Mouse (Mus musculus): ENCODE measurements around the gene Ppp6r3.
"Not testable (repeated sequence)": the region's sequence is repeated elsewhere in the genome, so short reads cannot be mapped to it uniquely, and the experiment has no call there.

Gene Ppp6r3

DNA sequence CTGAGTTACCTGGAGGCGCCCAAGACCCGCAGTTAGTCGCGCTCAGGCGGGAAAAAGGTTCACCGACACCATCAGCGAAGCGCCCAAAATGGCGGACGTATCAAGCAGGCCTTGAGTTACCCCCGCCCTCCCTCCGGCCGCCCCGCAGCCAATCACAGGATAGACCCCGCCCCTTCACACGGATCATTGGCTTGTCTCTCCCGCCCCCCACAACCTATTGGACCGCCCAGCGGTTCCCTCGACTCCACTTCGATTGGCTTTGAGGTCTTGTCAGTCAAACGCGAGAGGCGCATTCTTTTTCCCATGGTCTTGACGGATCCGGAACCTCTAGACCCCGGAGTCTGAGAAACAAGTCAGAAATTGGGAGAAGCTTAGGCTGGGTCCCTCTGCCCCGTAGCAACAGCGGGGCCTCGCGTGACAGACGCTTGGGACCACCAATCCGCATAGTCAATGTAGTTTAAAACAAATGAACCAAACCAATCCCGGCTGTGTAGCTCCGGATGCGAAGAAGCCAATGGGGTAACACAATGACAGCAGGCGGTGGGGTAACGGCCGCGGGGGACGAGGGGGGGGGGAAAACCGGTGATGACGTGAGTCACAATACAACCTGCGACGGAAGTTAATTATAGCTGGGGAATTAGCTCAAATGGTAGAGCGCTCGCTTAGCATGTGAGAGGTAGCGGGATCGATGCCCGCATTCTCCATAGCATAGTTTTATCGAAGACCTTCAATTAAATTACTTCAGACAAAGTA is at the start of gene Ppp6r3:
Gene Ppp6r3, minus strand, starts transcription at position 118 of the 753 bp plus-strand sequence.
- in situ Hi-C loops (cut with MseI, MboI) = no loop called here

DNA sequence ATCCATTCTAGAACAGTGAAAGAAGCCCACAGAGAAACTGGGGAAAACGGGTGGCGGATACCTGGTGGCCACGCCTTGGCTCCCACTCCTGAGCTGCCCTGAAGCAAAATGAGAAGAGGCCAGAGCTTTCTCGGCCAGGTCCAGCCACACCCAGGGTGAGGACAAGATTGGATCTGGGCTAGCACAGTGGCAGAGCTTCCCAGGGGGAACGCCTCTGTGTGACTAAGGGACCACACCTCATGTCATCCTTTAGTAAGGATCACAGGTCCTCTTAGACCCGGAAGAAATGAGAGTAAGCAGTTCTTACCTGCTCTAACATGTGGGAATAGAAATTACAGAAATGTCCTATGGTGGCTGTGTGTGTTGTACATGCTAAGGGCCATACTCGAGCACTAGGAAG is 49.6 kb upstream of the Ppp6r3 start:
- in situ Hi-C loops (cut with MseI, MboI) = no loop called here

DNA sequence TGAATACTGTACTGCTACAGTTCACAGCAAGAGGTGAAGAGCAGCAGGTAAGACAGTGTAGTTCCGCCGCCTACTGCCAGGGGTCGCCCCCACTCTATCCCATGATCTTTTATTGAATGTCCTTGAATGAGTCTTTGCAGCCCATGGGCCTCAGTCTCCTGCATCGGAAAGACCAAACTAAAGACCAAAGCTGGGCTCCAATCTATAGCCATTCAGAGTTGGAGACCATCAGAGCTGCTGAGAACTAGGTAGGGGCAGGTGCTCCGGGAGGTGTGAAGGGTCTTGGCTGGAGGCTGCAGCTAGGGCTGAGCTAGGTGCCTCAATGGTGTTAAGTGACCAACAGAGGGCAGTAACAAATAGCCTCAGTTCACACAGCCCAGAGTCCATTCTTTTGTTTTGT is 48.3 kb upstream of the Ppp6r3 start:
- in situ Hi-C loops (cut with MseI, MboI) = no loop called here

DNA sequence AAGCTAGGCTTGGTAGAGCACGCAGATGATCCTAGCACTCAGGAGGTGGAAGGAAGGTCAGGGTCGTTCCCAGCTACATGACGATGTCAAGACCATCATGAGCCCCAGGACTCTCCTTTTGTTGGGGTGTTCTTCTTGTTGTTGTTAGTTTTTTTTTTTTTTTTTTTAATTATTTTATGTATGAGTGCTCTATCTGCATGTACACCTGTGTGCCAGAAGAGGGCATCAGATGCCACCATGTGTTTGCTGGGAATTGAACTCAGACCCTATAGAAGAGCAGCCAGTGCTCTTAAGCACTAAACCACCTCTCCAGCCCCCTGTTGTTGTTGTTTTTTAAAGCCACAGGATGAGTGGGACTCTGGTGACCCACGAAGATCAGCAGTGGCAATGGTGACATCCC is 47.7 kb upstream of the Ppp6r3 start:
- in situ Hi-C loops (cut with MseI, MboI) = no loop called here

DNA sequence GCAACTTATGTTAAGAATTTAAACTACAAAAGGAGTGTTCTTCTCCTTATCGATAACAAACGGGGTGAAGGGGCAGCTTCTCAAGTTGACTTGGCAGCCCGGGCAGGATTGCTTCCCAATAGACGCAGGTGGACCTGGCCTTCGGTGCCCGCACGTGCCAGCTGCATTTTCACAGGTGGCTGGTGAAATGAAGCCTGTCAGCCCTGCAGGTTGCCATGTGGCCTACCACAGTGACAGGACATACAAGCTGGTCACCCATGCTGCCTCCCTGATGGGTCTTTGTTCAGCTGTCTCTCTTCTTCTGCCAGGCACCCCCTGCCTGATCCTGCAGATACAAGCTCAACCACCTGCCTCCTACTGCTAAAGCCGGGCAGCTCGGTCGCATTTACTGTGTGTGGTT is 45.3 kb upstream of the Ppp6r3 start:
- in situ Hi-C loops (cut with MseI, MboI) = no loop called here

DNA sequence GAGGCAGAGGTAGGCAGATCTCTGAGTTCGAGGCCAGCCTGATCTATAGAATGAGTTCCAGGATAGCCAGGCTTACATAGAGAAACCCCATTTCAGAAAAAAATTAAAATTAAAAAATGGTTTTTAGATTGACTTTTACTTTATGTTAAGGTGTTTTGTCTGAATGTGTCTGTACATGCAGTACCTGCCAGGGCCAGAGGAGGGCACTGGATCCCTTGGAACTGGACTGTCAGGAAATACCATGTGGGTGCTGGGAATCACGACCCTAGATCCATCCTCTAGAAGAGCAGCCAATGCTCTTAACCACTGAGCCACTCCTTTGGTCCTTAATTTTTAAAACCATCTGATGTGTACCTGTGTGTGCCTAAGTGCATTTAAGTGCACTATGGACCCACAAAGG is 43.8 kb upstream of the Ppp6r3 start:
- in situ Hi-C loops (cut with MseI, MboI) = no loop called here

DNA sequence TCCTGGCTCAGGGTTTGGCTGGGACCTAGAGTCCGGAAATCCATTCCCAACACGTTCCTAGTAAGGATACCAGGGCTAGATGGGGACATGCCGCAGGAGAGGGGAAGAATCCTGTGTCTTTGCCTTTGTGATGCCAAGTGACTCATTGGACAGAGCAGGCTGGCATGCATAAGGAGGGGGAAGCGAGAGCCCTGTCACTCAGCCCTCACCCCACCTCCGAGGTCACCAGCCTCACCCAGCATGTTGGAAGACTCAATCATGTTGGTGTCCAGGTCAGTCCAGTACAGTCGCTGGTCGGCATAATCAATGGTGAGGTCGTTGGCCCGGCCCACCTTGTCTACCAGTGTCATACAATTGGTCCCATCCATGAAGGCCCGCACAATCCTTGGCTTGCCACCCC is 38.4 kb upstream of the Ppp6r3 start:
- in situ Hi-C loops (cut with MseI, MboI) = no loop called here

DNA sequence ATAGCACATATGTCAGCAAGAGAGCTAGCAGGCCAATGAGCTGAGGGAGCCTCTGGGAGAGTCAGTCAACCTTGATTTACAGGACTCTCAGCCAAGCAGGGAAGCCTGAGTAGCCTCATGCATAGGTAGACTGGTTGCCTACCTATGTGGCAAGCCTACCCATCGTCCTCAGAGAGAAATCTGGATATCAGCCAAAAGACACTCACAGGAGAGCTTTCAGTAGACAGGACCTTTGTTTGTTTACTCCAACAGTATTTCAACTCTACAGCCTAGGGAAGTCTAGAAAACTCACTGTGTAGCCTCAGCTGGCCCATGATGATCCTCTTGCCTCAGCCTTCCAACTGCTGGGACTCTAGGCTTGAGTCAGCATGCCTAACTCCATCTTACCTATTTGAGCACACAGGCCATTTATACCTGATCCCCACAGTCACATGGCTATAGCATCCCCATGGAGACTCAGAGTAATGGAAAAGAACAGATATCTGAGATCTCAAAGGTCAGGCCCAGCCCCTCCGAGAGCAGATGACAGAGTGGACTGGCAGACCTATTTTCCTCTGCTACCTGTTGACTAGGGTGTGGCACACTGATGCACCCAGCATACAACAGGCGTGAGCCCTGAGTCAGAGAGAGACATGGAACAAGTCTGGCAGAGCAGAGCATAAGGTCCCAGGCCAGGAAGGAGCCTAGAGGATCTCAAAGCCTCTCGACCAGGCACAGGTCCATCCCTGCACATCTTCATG is 37.2 kb upstream of the Ppp6r3 start:
- in situ Hi-C loops (cut with MseI, MboI) = no loop called here

DNA sequence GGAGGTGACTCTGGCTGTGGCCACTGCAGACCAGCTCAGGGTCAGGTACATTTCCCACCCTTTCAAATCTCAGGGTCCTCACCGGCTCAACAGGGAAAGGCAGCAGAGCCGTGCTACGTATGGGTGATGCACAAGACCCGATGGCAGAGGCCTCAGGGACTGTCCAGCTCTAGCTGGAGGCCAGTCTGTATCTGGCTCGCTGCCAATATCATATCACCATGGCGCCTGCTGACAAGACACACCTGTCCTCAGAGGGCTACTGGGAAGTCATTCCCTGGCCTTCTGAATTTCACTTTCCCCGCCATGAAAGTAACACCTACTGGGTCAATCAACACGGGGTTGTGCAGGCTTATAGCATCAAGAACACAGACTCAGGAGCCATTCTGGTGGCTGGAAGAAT is 36.2 kb upstream of the Ppp6r3 start:
- in situ Hi-C loops (cut with MseI, MboI) = no loop called here

DNA sequence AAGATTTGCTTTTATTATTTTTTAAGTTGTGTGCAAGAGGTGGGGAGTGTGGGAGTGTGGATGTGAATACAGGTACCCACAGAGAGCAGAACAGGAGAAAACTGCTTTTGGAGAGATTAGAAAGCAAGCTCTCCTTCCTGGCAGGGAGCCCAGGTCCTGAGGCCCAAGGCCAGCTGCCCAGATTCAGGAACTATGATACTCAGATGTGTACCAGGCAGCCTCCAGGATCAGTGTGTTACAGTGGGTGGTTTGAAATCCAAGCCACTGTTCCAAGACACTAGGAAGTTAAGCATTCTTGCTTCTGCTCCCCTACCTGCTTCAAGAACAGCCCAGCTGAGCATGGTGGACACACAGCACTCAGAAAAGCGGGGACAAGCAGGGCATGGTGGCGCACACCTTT is 35.3 kb upstream of the Ppp6r3 start:
- in situ Hi-C loops (cut with MseI, MboI) = no loop called here

DNA sequence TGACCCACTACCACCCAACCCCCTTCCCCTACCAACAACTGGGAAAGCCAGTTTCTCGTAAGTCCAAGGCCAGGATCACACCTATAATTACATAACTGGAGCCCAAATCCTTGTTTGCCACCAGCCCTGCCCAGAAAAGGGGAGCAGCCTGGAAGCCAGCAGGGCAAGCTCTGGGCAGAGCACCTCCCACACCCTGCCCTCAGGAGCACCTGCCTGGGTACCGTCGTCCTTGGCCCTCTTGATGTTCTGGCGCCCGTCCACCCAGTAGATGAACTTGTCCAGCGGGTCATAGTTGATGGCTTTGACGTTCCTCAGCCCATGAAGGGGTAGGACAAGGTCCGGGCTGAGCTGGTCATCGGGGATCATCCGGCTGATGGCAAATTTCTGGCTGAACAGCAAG is 34.3 kb upstream of the Ppp6r3 start:
- in situ Hi-C loops (cut with MseI, MboI) = no loop called here

DNA sequence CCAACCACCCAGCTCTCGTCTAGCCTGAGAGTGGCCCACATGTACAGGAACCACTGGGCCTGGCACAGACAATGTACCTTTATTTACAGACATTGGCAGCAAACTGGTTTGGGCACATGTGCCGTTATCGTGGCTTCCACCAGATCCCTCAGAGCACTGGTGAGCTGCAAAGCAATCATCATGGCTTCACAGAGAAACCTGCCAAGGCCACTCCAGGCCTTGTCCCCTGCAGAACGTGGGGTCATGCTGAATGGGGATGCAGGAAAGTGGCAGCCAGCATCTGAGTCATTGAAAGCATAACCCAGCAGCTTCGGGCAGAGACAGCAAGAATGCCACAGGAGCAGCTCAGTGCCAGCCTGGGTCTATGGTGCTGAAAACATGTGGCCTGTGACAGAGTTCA is 18.8 kb upstream of the Ppp6r3 start:
- in situ Hi-C loops (cut with MseI, MboI) = no loop called here

DNA sequence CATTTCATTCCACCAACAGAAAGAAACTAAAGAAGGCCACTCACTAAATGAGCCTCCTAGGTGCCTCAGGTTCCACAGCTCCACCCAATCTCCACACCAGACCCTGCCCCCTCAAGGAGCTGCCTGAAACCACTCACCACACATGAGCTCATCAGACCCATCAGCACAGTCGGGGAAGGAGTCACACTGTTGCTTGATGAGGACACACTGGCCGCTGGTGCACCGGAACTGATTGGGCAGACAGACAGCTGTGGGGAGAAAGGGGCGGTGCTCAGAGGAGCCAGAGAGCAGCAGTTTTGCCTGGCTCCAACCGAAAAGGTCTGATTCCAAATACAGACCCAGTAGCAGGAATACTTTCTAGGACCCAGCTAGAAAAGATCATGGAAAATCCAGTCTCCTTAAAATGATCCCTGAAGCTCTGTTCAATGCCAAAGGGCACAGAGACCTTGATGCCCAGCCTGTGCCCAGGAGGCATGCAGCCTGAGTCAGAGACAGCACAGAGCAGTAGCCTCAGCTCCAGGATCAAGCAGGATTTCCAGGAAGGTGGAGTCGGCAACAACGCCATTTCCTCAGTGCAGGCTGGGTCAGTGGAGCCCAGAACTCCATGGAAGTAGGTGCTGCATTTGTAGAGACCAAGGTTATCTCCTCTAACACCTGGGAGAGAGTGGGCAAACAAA is 18.0 kb upstream of the Ppp6r3 start:
- in situ Hi-C loops (cut with MseI, MboI) = no loop called here

DNA sequence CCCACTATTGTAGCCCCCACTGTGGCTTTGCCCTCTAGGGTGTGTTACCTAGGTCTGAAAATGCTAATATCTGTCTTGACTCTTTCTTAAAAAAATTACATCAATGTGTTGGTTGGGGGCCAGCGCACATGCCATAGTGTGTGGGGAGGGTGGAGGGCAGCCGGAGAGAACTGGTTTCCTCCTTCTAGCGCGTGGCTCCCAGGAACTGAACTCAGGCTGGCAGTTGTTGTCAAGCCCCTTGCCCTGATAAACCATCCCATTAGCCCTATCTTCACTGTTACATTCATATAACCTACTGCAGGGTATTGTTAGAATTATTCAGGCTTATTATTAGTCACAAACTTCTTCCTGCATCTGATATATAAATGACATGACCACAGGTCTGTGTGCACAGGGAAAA is 14.4 kb upstream of the Ppp6r3 start:
- in situ Hi-C loops (cut with MseI, MboI) = no loop called here

DNA sequence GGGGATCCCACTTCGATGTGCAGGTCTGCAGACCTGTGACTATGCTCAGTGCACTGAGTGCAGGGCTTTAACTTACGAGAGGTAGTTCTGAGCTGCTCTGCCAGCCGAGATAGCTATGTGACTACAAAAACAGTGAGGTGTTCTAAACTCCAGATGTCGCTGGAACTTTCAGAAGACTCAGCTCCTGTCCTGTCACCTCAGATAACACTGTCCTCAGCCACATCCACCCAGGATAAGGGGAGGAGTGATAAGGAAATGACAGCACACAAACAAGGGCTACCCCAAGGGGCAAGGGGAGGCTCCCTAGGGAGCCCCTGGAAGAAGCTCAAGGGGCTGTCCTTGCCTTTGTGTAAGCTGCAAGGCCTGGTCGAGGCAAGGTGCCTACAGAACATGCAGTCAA is 14.0 kb upstream of the Ppp6r3 start:
- in situ Hi-C loops (cut with MseI, MboI) = no loop called here

DNA sequence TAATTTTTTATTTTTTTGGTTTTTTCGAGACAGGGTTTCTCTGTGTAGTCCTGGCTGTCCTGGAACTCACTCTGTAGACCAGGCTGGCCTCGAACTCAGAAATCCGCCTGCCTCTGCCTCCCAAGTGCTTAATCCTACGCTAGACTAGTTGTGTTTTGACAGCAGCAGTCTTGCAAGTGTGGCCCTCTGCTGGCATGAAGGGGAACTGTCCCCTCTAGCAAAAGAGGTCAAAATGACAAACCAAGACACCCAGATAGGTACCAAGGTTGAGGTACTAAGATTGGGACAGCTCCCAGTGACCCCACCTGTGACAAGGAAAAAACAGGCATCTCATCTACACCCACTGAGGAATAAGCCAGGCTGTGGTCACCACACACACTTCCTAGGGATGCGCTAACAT is 12.2 kb upstream of the Ppp6r3 start:
- in situ Hi-C loops (cut with MseI, MboI) = not testable (repeated sequence)

DNA sequence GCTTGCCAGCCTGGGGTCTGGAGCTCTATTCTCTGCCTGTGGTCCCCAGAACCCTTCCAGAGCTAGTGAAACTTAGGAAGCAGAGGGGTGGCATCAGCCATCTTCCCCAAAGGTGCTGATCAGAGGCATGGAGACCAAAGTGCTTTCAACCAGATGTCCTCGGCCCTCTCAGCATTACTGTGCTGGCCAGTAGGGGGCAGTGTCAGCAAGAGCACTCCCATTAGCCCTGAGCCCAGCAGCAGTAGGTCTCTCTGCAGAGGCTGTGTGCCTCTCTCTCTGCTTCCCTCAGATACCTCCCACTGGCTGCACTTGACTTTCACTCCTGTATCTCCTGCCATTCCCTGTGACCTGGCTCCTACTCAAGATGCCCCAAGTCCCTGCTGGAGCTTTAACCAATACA is 11.0 kb upstream of the Ppp6r3 start:
- in situ Hi-C loops (cut with MseI, MboI) = no loop called here

DNA sequence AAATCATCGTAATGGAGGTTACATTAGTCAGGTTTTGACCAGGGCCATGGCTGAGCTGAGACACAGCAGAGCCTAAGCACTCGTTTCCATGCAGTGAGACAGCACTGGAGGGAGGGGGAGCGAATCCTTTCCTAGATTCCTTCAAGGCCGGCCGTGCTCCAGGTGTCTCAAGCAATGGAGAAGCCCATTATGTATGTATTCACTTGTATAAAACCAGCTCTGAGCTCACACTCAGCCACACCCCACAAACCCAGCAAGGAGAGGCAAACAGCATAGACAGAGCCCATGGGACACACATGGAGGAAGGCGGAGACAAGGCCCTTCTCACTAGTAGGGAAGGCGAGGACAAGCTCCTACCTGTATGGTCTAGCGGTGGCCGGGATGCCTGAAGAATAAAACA is 10.5 kb upstream of the Ppp6r3 start:
- in situ Hi-C loops (cut with MseI, MboI) = no loop called here

DNA sequence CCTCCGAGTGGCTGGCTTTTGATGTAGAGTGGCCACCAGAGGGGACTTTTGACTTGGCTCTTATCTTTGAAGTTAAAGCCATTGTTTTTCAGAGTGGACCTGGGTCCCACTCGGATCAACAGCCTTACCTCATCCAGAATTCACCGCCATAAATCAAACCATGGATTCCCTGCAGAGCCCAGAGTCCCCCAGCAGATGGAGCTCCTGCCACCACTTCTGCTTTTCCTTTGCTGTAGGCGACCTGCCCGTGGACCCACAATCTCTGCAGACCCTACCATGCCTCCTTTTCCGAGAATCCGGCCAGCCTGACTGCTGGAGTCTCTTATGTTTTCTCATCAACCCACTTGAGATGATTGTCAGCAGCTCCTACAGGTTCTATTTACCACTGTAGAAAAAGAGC is 5.8 kb upstream of the Ppp6r3 start:
- in situ Hi-C loops (cut with MseI, MboI) = no loop called here

DNA sequence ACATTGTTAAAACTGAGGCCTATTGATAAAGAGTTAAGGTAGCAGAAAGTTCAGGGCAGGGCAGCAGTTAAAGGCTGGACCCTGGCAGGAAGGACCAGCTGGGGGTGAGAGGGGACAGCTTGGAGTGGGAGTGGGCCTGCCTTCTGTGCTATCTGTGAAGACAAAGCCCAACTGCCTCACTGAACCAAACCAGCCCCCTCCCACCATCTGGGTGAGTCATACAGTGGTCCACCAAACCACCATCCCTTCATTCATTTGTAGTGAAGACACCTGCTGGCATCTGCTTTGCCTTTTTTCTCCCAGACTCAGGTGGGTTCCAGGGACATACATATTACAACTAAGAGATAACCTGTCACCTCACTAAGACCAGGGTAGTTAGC is 2.4 kb upstream of the Ppp6r3 start:
- in situ Hi-C loops (cut with MseI, MboI) = no loop called here

DNA sequence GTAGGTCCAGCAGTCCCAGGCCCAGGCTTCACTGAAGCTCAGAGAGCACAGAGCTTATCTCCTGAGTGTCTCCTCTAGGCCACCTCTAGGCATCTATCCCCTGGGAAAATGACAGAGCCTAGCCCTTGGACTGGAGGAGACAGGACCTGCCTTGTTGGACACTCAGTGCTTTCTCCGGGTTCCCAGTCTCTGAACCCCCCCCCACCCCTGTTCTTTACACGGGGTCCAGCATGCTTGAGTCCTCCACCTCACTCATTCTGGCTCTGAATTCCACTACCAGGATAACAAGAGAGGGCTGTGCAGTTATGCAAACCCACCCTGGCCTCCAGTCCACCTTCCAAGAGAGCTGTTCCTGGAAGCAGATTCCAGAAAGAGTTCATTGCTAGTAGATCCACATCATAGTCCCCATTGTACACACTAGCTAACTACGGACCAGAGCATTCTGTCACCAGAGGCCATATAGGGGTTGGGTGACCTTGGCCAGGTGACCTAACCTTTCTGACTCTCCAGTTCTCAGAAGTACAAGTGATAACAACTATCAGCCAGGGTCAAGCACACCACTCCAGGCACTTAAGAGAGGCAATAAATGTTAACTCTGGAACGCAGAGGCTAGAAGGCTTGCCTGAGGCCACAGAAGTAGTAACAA is 1.8 kb upstream of the Ppp6r3 start:
- in situ Hi-C loops (cut with MseI, MboI) = no loop called here

DNA sequence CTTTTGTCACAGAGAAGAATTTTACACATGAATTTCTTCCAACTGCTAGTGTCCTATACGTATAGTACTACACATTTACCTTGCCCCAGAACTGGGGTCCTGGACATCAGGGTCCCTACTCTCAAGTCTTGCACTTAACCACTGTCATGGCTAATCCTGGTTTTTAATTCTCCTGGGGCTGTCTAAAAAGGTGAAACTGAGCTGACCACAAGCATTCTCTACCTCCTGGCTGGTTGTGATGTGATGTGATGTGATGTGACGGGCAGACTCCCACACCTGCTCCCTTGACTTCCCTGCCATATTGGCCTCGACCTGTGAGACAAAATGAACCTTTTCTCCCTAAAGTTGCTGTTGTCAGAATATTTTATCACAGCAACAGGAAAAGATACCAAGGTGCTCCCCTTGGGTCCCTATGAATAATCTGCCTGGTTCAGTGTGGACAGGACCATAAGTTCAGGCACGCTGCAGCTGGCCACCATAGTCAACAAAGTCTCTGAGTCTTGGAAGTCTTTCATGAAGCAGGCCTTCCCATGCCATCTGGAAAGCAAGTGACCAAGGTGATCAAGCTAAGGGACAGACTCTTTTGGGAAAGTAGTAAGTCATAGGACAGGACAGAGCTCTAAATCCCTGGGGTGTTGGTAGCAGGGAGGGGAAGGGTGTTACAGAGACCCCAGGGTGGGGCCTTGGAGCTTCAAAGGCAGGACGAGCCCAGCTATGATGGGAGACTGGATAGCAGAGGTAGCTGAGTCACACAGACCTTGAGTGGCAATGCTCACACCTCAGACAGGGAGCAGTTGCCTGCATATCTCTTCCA is 1.1 kb upstream of the Ppp6r3 start:
- in situ Hi-C loops (cut with MseI, MboI) = no loop called here

Data from mouse trophoblast stem cell (cell line).